Mouse (Mus musculus): ENCODE results near the gene Fam177a. TPM values are rescaled to one million over a fixed set of nuclear protein-coding genes. Genes with fewer than 3 reads are reported as not detected.
"Not testable (repeated sequence)": the region's sequence is repeated elsewhere in the genome, so short reads cannot be mapped to it uniquely, and the experiment has no call there.

Fam177a gene
- polyA plus RNA-seq, 1 experiment from 2014 or later, result 65.1 TPM

DNA sequence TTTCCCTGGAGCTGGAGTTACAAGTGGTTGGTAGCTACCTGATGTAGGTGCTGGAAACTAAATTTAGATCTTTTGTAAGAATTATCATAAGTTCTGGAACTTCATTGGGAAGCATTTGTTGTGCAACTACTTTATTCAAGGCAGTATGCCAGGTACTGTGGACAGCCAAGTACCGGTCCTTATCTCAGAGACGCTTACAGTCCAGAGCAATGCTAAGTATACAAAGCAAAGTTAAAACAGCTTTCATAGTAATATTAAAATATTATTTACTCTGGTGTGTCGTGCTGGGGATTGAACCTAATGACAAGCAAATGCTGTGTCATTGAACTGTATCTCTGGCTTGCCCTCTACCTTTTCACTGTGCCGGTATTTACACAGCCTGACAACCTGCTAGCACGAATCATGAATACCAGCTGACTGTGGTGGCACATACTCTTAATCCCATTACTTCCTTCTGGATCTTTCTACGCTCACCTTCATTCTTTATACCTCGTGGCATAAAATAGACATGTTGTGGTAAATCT is 42.8 kb downstream of the Fam177a start:
- WGBS, result no CpG with 5 or more reads among the region's 7 CpGs
- H3K27me3 ChIP-seq (replicated peaks); ATAC-seq (replicated peaks); H3K27ac ChIP-seq; H3K9me3 ChIP-seq; H3K36me3 ChIP-seq (replicated peaks); H3K4me1 ChIP-seq; H3K4me2 ChIP-seq; H3K4me3 ChIP-seq; H3K9ac ChIP-seq: not testable (repeated sequence)

DNA sequence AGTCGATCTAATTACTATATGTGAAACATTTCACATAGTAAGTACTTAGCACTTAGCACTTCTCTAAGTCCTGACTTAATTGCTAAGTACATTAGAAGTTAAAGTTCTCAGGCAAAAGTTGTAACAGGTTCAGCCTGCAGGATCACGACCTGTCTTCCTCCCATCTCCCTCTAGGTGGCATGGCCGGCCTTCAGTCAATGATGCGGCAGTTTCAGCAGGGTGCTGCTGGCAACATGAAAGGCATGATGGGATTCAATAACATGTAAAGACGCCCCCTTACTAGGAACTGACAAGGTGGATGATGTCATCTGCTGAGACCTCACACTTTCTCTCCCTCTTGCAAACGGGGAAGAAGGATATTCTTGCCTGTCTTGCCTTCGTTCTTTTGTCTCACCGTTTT is 63.4 kb downstream of the Fam177a start:
- not testable (repeated sequence) for H3K36me3 ChIP-seq (replicated peaks); H3K27ac ChIP-seq; ATAC-seq (replicated peaks); H3K27me3 ChIP-seq (replicated peaks); H3K9ac ChIP-seq; H3K4me2 ChIP-seq; H3K9me3 ChIP-seq; H3K4me3 ChIP-seq; H3K4me1 ChIP-seq
- WGBS, result no CpG with 5 or more reads among the region's 8 CpGs

DNA sequence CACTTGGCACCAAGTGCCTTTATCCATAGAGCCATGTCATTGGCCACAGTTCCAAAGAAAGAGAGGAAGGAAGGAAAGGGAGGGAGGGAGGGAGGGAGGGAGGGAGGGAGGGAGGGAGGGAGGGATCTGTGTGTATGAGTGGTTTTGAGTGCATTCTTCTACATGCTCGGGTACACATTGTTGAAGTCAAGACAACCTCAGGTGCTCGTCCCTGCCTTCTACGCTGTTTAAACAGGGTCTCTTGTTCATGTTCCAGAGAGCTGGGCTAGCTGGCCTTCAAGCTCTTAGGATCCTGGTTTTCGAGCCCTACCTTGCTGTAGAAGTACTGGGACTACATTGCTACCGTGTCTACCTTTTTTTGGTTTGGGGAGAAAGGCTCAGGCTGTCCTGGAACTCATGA is 64.9 kb downstream of the Fam177a start:
- not testable (repeated sequence) for H3K4me2 ChIP-seq; H3K27ac ChIP-seq; H3K36me3 ChIP-seq (replicated peaks); H3K9me3 ChIP-seq; H3K4me3 ChIP-seq; H3K9ac ChIP-seq; ATAC-seq (replicated peaks); H3K27me3 ChIP-seq (replicated peaks); H3K4me1 ChIP-seq
- WGBS, result no CpG with 5 or more reads among the region's 5 CpGs

Other genes with a start within 250 kb of the Fam177a start
- not detected in 2 replicates for gene Gm20403, start 137.9 kb upstream of the Fam177a start, polyA plus RNA-seq (2015; fragmentation: Nextera tagmentation; extraction: Ambion mirVana)
- 6.6 and 8.0 TPM in 2 replicates for gene Baz1a, start 110.1 kb upstream of the Fam177a start, polyA plus RNA-seq (2015; fragmentation: Nextera tagmentation; extraction: Ambion mirVana)
- 36.8 and 38.4 TPM in 2 replicates for gene 2700097O09Rik, start 44.4 kb upstream of the Fam177a start, polyA plus RNA-seq (2015; fragmentation: Nextera tagmentation; extraction: Ambion mirVana)
- 173 and 176 TPM in 2 replicates for gene Srp54a, start 44.2 kb upstream of the Fam177a start, polyA plus RNA-seq (2015; fragmentation: Nextera tagmentation; extraction: Ambion mirVana)
- 52.9 and 60.9 TPM in 2 replicates for gene Srp54b, start 30.6 kb downstream of the Fam177a start, polyA plus RNA-seq (2015; fragmentation: Nextera tagmentation; extraction: Ambion mirVana)
- not detected in 2 replicates for gene 1700047I17Rik2, start 75.1 kb downstream of the Fam177a start, polyA plus RNA-seq (2015; fragmentation: Nextera tagmentation; extraction: Ambion mirVana)
- 66.2 and 71.0 TPM in 2 replicates for gene Srp54c, start 105.7 kb downstream of the Fam177a start, polyA plus RNA-seq (2015; fragmentation: Nextera tagmentation; extraction: Ambion mirVana)
- 10.6 and 10.7 TPM in 2 replicates for gene 1110008L16Rik, start 175.1 kb downstream of the Fam177a start, polyA plus RNA-seq (2015; fragmentation: Nextera tagmentation; extraction: Ambion mirVana)
- gene Ppp2r3c, start 178.5 kb downstream of the Fam177a start, polyA plus RNA-seq (2015; fragmentation: Nextera tagmentation; extraction: Ambion mirVana), result 18.8 and 19.7 TPM in 2 replicates